Mouse (Mus musculus): ENCODE measurements at regions not wholly inside any gene's neighbourhood (a gene's known extent, or its start where the extent isn't known, plus 50 kb on each side); places are given as distances from the start of the nearest gene placed in this dataset.
A peak's percentile ranks its signal among the peaks of the same experiment; 100 is the strongest.

DNA sequence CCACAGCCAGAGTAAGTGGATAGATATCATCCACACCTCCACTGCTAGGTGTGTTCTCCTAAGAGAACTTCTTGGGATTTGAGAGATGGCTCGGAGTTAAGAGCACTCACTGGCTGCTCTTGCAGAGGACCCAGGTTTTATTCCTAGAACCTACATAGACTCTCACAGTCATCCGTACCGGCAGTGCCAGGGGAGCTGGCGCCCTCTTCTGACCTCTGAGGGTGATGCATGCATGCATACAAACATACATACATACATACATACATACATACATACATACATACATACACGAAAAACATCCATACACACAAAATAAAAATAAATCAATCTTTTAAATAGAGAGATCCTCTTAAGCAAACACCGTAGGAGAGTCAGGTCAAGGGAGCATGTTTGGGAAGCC is 70.1 kb upstream of the Ipo5 start:
- intact Hi-C loops (cut with DNase I): no loop called here
- 84% methylated on average over 6 of the region's 6 CpGs for WGBS

GRCm38 (mm10) chr14:120841311-120841710 is 69.7 kb upstream of the Ipo5 start:
- peak overlapping the region; percentile 7; the same call in 1 of the 2 replicates for H3K4me3 ChIP-seq
- H3K4me1 ChIP-seq (ENCODE audit: control insufficient read depth, insufficient read depth, low read length): peaks cover 9% of the 10 kb centered on the region
- WGBS: 28% methylated on average over 6 of the region's 6 CpGs
- no peaks in the 10 kb centered on the region for H3K36me3 ChIP-seq (ENCODE audit: control insufficient read depth, insufficient read depth, low read length)
- no peaks in the 10 kb centered on the region for H3K79me2 ChIP-seq (replicated peaks; ENCODE audit: control insufficient read depth, insufficient read depth, low read length)
- intact Hi-C loops (cut with DNase I): no loop called here
- DNase-seq: peak; percentile 30 to 35
- no peaks in the 10 kb centered on the region for H3K27me3 ChIP-seq (ENCODE audit: control insufficient read depth, insufficient read depth, low read length)
- TF ChIP-seq CTCF (IDR thresholded peaks at IDR 0.05): no peak
- TF ChIP-seq EP300 (IDR thresholded peaks at IDR 0.05; ENCODE audit: insufficient read depth, low read depth, low read length): 0 out of 2 replicates have a peak, but pooled peaks have one; percentile 58
- no peak overlapping the region for H3K9ac ChIP-seq (ENCODE audit: low read depth, low read length)
- H3K27ac ChIP-seq: peak overlapping the region; percentile 31

More for the DNA sequence above, 70.1 kb upstream of the Ipo5 start:
- no peaks in the 10 kb centered on the region for H3K79me2 ChIP-seq (replicated peaks; ENCODE audit: control insufficient read depth, insufficient read depth, low read length)
- no peak overlapping the region; the same call in 1 of the 2 replicates for H3K27ac ChIP-seq
- H3K36me3 ChIP-seq (ENCODE audit: control insufficient read depth, insufficient read depth, low read length): no peaks in the 10 kb centered on the region
- H3K9ac ChIP-seq (ENCODE audit: low read depth, low read length): no peak overlapping the region
- DNase-seq: no peak
- H3K4me1 ChIP-seq (ENCODE audit: control insufficient read depth, insufficient read depth, low read length): peaks cover 9% of the 10 kb centered on the region
- H3K27me3 ChIP-seq (ENCODE audit: control insufficient read depth, insufficient read depth, low read length): no peaks in the 10 kb centered on the region
- H3K4me3 ChIP-seq: no peak overlapping the region
- no peak for TF ChIP-seq POLR2A (IDR thresholded peaks at IDR 0.05; ENCODE audit: insufficient read depth, low read depth, low read length)
- TF ChIP-seq EP300 (IDR thresholded peaks at IDR 0.05; ENCODE audit: insufficient read depth, low read depth, low read length): no peak
- peak; percentile 58 for TF ChIP-seq CTCF (IDR thresholded peaks at IDR 0.05)

DNA sequence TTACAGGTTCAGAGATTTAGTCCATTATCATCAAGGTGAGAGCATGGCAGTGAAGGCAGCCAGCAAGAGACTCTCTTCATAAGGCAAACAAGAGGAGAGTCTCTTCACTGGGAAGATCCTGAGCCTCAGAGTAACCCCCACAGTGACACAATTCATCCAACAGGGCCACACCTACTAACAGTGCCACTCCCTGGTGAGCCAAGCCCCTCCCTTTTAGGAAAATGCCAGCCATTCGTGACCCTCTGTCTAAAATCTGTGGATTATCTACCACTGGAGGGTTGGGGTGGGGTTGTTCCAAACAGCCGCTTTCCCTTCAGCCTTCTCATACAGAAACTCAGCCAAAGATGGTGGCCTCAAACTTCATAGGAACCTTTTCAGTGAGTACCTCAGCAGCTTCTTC is 65.9 kb upstream of the Ipo5 start:
- no peak for DNase-seq
- TF ChIP-seq CTCF (IDR thresholded peaks at IDR 0.05) (no peak), POLR2A (IDR thresholded peaks at IDR 0.05; ENCODE audit: insufficient read depth, low read depth, low read length) (no peak), EP300 (IDR thresholded peaks at IDR 0.05; ENCODE audit: insufficient read depth, low read depth, low read length) (no peak)
- intact Hi-C loops (cut with DNase I): loop anchor here (5.0 kb wide), 1 partner anchor 67 kb away; the partner anchor contains the start of gene Ipo5
- H3K36me3 ChIP-seq (ENCODE audit: control insufficient read depth, insufficient read depth, low read length): no peaks in the 10 kb centered on the region
- H3K9ac ChIP-seq (ENCODE audit: low read depth, low read length): no peak overlapping the region
- H3K79me2 ChIP-seq (replicated peaks; ENCODE audit: control insufficient read depth, insufficient read depth, low read length): no peaks in the 10 kb centered on the region
- 80% methylated on average over 2 of the region's 2 CpGs for WGBS
- peaks cover 11% of the 10 kb centered on the region for H3K4me1 ChIP-seq (ENCODE audit: control insufficient read depth, insufficient read depth, low read length)
- no peaks in the 10 kb centered on the region for H3K27me3 ChIP-seq (ENCODE audit: control insufficient read depth, insufficient read depth, low read length)
- no peak overlapping the region for H3K27ac ChIP-seq
- no peak overlapping the region for H3K4me3 ChIP-seq

- H3K79me2 ChIP-seq (replicated peaks; ENCODE audit: control insufficient read depth, insufficient read depth, low read length): no peaks in the 10 kb centered on the region
- no peak overlapping the region for H3K4me3 ChIP-seq
- intact Hi-C loops (cut with DNase I): loop anchor here (5.0 kb wide), 1 partner anchor 66 kb away; the partner anchor contains the start of gene Ipo5
- peaks cover 10% of the 10 kb centered on the region for H3K4me1 ChIP-seq (ENCODE audit: control insufficient read depth, insufficient read depth, low read length)
- DNase-seq: peak in 1 of 2 experiments; percentile 63
- H3K36me3 ChIP-seq (ENCODE audit: control insufficient read depth, insufficient read depth, low read length): no peaks in the 10 kb centered on the region
- TF ChIP-seq POLR2A (IDR thresholded peaks at IDR 0.05; ENCODE audit: insufficient read depth, low read depth, low read length): no peak
- TF ChIP-seq EP300 (IDR thresholded peaks at IDR 0.05; ENCODE audit: insufficient read depth, low read depth, low read length): peak; percentile 90
- no peak overlapping the region for H3K9ac ChIP-seq (ENCODE audit: low read depth, low read length)
- 42% methylated on average over 10 of the region's 10 CpGs for WGBS
- peak overlapping the region; percentile 79 for H3K27ac ChIP-seq
- H3K27me3 ChIP-seq (ENCODE audit: control insufficient read depth, insufficient read depth, low read length): no peaks in the 10 kb centered on the region
These were observed 64.8 kb upstream of the Ipo5 start for GRCm38 (mm10) chr14:120846073-120846850.

- intact Hi-C loops (cut with DNase I): loop anchor here (5.0 kb wide), 1 partner anchor 65 kb away; the partner anchor contains the start of gene Ipo5
- Histone ChIP-seq H3K27me3 (ENCODE audit: control insufficient read depth, insufficient read depth, low read length) (no peaks in the 10 kb centered on the region), H3K4me3 (no peak overlapping the region), H3K4me1 (ENCODE audit: control insufficient read depth, insufficient read depth, low read length) (peaks cover 5% of the 10 kb centered on the region; the same call in 1 of the 2 replicates), H3K9ac (ENCODE audit: low read depth, low read length) (no peak overlapping the region), H3K36me3 (ENCODE audit: control insufficient read depth, insufficient read depth, low read length) (no peaks in the 10 kb centered on the region), H3K79me2 (replicated peaks; ENCODE audit: control insufficient read depth, insufficient read depth, low read length) (no peaks in the 10 kb centered on the region), H3K27ac (peak overlapping the region; percentile 79)
- 48% methylated on average over 5 of the region's 5 CpGs for WGBS
- DNase-seq: peak; percentile 53 to 79
- TF ChIP-seq POLR2A (IDR thresholded peaks at IDR 0.05; ENCODE audit: insufficient read depth, low read depth, low read length) (peak; percentile 49; the same call in 1 of the 2 replicates), EP300 (IDR thresholded peaks at IDR 0.05; ENCODE audit: insufficient read depth, low read depth, low read length) (peak; percentile 74), CTCF (IDR thresholded peaks at IDR 0.05) (peak; percentile 48)
These were observed 64.0 kb upstream of the Ipo5 start for GRCm38 (mm10) chr14:120847006-120847405.

Data from heart, adult 2 months (tissue).